Mouse (Mus musculus) forebrain, embryonic 16.5 days (tissue): Measurements from ENCODE around the gene Gm42878. TPM values are rescaled to one million over a fixed set of nuclear protein-coding genes. Genes with fewer than 3 reads are reported as not detected.

Source experiments
- ATAC-seq: fragments of 200-750 bp; cut with Nextera tagmentation; 2 replicates; pipeline ENCODE4 v1.8.0; 2017; ENCODE audit warnings: mild to moderate bottlenecking, moderate library complexity
- H3K27ac ChIP-seq: fragments of 300-500 bp; sonication (generic); 2 replicates; pipeline ENCODE4 v1.5.1; 2014; ENCODE audit warnings: low read length, control low read depth
- H3K27me3 ChIP-seq: fragments of 300-500 bp; sonication (generic); replicated peaks from 2 replicates; pipeline ENCODE4 v1.6.1; 2014; ENCODE audit warnings: low read length; ENCODE audit not compliant: control insufficient read depth, insufficient read depth
- H3K36me3 ChIP-seq: fragments of 300-500 bp; sonication (generic); 2 replicates; pipeline ENCODE4 v1.6.1; 2014; ENCODE audit not compliant: control insufficient read depth, insufficient read depth
- H3K4me1 ChIP-seq: fragments of 300-500 bp; sonication (generic); replicated peaks from 2 replicates; pipeline ENCODE4 v1.6.1; 2014; ENCODE audit warnings: low read length; ENCODE audit not compliant: control insufficient read depth, insufficient read depth
- H3K4me2 ChIP-seq: fragments of 300-500 bp; sonication (generic); 2 replicates; pipeline ENCODE4 v1.6.1; 2014; ENCODE audit warnings: mild to moderate bottlenecking, low read length, control low read depth
- H3K4me3 ChIP-seq: fragments of 300-500 bp; sonication (generic); replicated peaks from 2 replicates; pipeline ENCODE4 v1.5.1; 2014; ENCODE audit warnings: mild to moderate bottlenecking, low read length, control low read depth
- H3K9ac ChIP-seq: fragments of 300-500 bp; sonication (generic); replicated peaks from 2 replicates; pipeline ENCODE4 v1.6.1; 2014; ENCODE audit warnings: low read depth, low read length, control low read depth
- H3K9me3 ChIP-seq: fragments of 300-500 bp; sonication (generic); 2 replicates; pipeline ENCODE4 v1.6.1; 2016; ENCODE audit warnings: low read length; ENCODE audit not compliant: control insufficient read depth
- WGBS: fragments of 180-500 bp; shearing (Covaris S2); extraction: QIAGEN DNeasy Blood & Tissue Kit; methylation state at CpG from one replicate; pipeline ENCODE4 v1.1.7; 2014; 5-methylcytosine and 5-hydroxymethylcytosine counted together
- polyA plus RNA-seq: library from polyadenylated mRNA; unstranded; fragments of >200 nt; fragmentation: Nextera tagmentation; extraction: Ambion mirVana; gene quantifications from 2 replicates; pipeline ENCODE4 v1.2.1, GENCODE M21; 2015

Gene Gm42878
- polyA plus RNA-seq, 1 experiment from 2014 or later = not detected

- Histone ChIP-seq H3K36me3 (no peaks in the 10 kb centered on the region), H3K27me3 (no peaks in the 10 kb centered on the region), H3K27ac (no peak overlapping the region), H3K9ac (no peak overlapping the region), H3K4me3 (no peak overlapping the region), H3K4me2 (no peak overlapping the region), H3K9me3 (no peaks in the 10 kb centered on the region), H3K4me1 (no peaks in the 10 kb centered on the region)
- ATAC-seq = no peak
- 83% methylated on average over 1 of the region's 1 CpGs for WGBS
Measured at GRCm38 (mm10) chr5:121476040-121476439, 69.2 kb downstream of the Gm42878 start.

- Histone ChIP-seq H3K27me3 (no peaks in the 10 kb centered on the region), H3K9ac (no peak overlapping the region), H3K27ac (no peak overlapping the region), H3K4me2 (no peak overlapping the region), H3K36me3 (no peaks in the 10 kb centered on the region), H3K4me1 (no peaks in the 10 kb centered on the region), H3K9me3 (no peaks in the 10 kb centered on the region), H3K4me3 (no peak overlapping the region)
- ATAC-seq = no peak
- 67% methylated on average over 7 of the region's 7 CpGs for WGBS
Measured at GRCm38 (mm10) chr5:121474610-121475009, 70.7 kb downstream of the Gm42878 start.

DNA sequence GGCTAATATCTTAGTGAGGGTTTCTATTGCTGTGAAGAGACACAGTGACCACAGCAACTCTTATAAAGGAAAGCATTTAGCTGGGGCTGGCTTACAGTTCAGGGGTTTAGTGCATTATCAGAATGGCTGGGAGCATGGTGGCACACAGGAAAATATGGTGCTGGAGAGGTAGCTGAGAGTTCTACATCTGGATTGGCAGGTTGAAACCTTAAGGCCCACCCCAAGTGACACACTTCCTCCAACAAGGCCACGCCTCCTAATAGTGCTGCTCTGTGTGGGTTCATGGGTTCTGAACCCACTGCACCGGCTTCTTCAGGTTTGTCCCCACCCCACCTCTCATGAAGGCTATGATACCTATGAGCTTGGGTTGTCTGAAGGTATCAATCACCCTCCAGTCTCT, 72.9 kb downstream of the Gm42878 start:
- no peaks in the 10 kb centered on the region for H3K27me3 ChIP-seq
- no peak overlapping the region for H3K4me2 ChIP-seq
- WGBS = 89% methylated on average over 2 of the region's 2 CpGs
- no peak overlapping the region for H3K27ac ChIP-seq
- H3K36me3 ChIP-seq = no peaks in the 10 kb centered on the region
- no peak for ATAC-seq
- no peak overlapping the region for H3K4me3 ChIP-seq
- H3K9me3 ChIP-seq = no peaks in the 10 kb centered on the region
- H3K4me1 ChIP-seq = no peaks in the 10 kb centered on the region
- H3K9ac ChIP-seq = no peak overlapping the region

DNA sequence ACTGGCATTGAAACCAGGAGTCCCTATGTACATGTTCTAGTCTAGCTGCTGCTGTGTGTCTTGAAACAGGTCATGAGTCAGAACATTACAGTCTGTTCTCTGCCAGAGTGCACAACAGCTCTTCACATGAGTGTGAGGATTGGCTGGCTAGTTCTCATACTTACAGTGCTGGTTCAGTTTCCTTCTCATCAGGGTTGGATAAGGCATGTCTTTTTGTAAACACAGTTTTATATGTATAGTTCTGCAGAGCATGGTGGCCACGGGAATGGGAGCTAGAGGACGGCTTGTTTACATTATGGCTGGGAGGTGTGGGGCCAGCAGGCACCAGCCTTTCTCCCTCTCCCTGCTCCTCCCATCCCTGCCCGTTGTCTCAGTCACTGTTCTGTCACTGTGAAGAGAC, 75.7 kb downstream of the Gm42878 start:
- Histone ChIP-seq H3K27me3 (no peaks in the 10 kb centered on the region), H3K27ac (no peak overlapping the region), H3K36me3 (no peaks in the 10 kb centered on the region), H3K9me3 (no peaks in the 10 kb centered on the region), H3K4me3 (no peak overlapping the region), H3K4me2 (no peak overlapping the region), H3K9ac (no peak overlapping the region), H3K4me1 (no peaks in the 10 kb centered on the region)
- WGBS = 66% methylated on average over 3 of the region's 3 CpGs
- no peak for ATAC-seq

Other genes starting within 250 kb of the Gm42878 start
- gene Trafd1, start 159.8 kb downstream of the Gm42878 start, polyA plus RNA-seq = 146 and 149 TPM in 2 replicates
- 61.7 and 66.8 TPM in 2 replicates for gene Naa25, start 147.5 kb downstream of the Gm42878 start, polyA plus RNA-seq
- 1.2 and 1.9 TPM in 2 replicates for gene Tmem116, start 93.6 kb downstream of the Gm42878 start, polyA plus RNA-seq
- 142 and 159 TPM in 2 replicates for gene Erp29, start 93.0 kb downstream of the Gm42878 start, polyA plus RNA-seq
- gene Adam1b, start 42.0 kb downstream of the Gm42878 start, polyA plus RNA-seq = 0.08 TPM in 1 of 2 replicates, not detected in the other
- 3.4 and 4.9 TPM in 2 replicates for gene Adam1a, start within 50 bp of the Gm42878 start, polyA plus RNA-seq
- gene Mapkapk5, start 423 bp upstream of the Gm42878 start, polyA plus RNA-seq = 66.8 and 67.8 TPM in 2 replicates
- gene Aldh2, start 48.3 kb upstream of the Gm42878 start, polyA plus RNA-seq = 99.2 and 102 TPM in 2 replicates
- gene Acad12, start 73.5 kb upstream of the Gm42878 start, polyA plus RNA-seq = 1.1 and 1.2 TPM in 2 replicates
- 0.71 and 1.5 TPM in 2 replicates for gene Acad10, start 115.0 kb upstream of the Gm42878 start, polyA plus RNA-seq
- 51.5 and 55.5 TPM in 2 replicates for gene Brap, start 115.1 kb upstream of the Gm42878 start, polyA plus RNA-seq
- gene Atxn2, start 165.9 kb upstream of the Gm42878 start, polyA plus RNA-seq = 55.8 and 58.3 TPM in 2 replicates